Mouse (Mus musculus): ENCODE measurements around the gene Tcte1. TPM values are rescaled to one million over a fixed set of nuclear protein-coding genes. Genes with fewer than 3 reads are reported as not detected.

Tcte1 gene
- total RNA-seq, 2 experiments from 2014 or later = 1.1 to 1.3 TPM

DNA sequence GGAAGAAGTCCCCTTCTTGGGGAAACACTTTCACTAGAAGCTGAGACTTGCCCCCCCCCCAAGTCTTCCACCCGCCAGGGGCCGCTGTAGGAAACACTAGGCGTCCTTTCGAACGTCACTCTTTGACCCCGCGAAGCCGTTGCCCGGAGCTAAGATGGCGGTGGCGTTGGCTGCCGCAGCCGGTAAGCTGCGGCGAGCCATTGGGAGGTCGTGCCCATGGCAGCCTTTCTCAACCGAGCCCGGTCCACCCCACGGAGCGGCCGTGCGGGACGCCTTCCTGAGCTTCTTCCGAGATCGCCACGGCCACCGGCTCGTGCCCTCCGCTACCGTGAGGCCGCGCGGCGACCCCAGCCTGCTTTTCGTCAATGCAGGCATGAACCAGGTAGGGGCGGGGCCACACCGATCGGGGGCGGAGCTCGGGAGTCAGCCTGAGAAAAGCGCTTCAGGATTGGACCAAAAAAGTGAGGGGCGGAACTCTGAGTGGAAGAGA is 16.5 kb upstream of the Tcte1 start, which contains the start of gene Aars2:
Gene Aars2, plus strand, starts transcription at position 142 of the 490 bp plus-strand sequence.
- peak; percentile 92 to 95 for DNase-seq (ENCODE audit: low spot score in 2 of 2)
- intact Hi-C loops (cut with DNase I) = no loop called here

GRCm38 (mm10) chr17:45510871-45511270 is 12.4 kb upstream of the Tcte1 start:
- DNase-seq (ENCODE audit: low spot score in 2 of 2) = no peak
- intact Hi-C loops (cut with DNase I) = no loop called here

GRCm38 (mm10) chr17:45511757-45512156 is 11.5 kb upstream of the Tcte1 start:
- intact Hi-C loops (cut with DNase I) = no loop called here
- DNase-seq (ENCODE audit: low spot score in 2 of 2) = peak in 1 of 2 experiments; percentile 38

- DNase-seq (ENCODE audit: low spot score in 2 of 2) = no peak
- intact Hi-C loops (cut with DNase I) = no loop called here
These were observed 8.0 kb upstream of the Tcte1 start for GRCm38 (mm10) chr17:45515204-45515726.

DNA sequence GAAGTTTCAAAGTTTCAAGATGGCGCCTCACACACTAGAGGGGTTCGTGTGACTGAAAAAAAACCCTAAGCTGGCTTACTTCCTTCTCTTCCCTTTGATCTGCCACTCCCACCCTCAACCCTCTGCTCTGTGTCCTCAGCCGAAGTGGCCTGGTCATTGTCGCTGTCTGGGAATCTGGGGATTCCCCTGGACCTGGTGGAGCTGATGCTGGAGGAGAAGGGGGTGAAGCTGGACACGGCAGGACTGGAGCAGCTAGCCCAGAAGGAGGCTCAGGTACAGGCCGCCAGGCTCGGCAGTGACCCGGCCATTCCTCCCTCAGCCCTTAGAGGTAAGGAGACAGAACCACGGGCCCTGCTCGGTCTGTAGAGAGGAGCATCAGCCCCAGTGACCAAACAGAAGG is 7.4 kb upstream of the Tcte1 start:
- intact Hi-C loops (cut with DNase I) = loop anchor here (1.0 kb wide), 1 partner anchor 36 kb away; no protein-coding TSS in a partner anchor
- DNase-seq (ENCODE audit: low spot score in 2 of 2) = no peak

- DNase-seq (ENCODE audit: low spot score in 2 of 2) = peak; percentile 82 to 86
- intact Hi-C loops (cut with DNase I) = loop anchor here (1.0 kb wide), 1 partner anchor 36 kb away; no protein-coding TSS in a partner anchor
These were observed 6.7 kb upstream of the Tcte1 start for GRCm38 (mm10) chr17:45516488-45516887.

DNA sequence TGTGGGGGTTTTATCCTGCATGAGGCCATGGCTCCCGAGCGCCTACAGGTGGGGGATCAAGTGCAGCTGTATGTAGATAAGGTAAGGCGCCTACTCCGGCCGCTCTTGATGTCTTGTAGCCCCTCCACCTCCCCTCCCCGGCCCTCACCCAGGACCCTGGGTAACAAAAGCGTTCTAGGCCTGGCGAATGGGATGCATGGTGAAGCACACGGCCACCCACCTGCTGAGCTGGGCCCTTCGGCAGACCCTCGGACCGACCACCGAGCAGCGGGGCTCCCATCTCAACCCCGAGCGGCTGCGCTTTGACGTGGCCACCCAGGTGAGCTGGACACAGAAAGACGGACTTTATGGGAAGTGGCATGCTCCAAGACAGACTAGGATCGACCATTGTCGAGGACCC is 6.1 kb upstream of the Tcte1 start:
- intact Hi-C loops (cut with DNase I) = no loop called here
- DNase-seq (ENCODE audit: low spot score in 2 of 2) = no peak

GRCm38 (mm10) chr17:45517549-45518215 is 5.6 kb upstream of the Tcte1 start:
- DNase-seq (ENCODE audit: low spot score in 2 of 2) = no peak
- intact Hi-C loops (cut with DNase I) = no loop called here

GRCm38 (mm10) chr17:45518766-45519475 is 4.3 kb upstream of the Tcte1 start:
- intact Hi-C loops (cut with DNase I) = no loop called here
- no peak for DNase-seq (ENCODE audit: low spot score in 2 of 2)

DNA sequence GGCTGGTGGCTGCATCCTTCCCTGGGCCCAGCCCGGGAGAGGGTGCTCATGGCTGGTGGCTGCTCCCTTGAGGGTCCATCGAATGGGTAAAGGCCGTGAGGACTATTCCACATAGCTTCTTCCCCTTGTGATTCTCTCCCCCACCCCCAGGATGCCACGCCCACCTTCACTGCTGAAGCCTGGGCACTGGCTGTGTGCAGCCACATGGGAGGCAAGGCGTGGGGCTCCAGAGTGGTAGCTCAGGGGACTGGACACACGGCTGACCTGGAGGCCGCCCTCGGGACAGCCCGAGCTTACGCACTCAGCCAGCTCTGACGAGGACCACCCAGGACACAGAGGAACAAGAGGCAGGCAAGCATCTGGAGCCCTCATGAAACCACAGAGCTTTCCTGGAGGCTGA is 3.1 kb upstream of the Tcte1 start:
- intact Hi-C loops (cut with DNase I) = no loop called here
- DNase-seq (ENCODE audit: low spot score in 2 of 2) = no peak

DNA sequence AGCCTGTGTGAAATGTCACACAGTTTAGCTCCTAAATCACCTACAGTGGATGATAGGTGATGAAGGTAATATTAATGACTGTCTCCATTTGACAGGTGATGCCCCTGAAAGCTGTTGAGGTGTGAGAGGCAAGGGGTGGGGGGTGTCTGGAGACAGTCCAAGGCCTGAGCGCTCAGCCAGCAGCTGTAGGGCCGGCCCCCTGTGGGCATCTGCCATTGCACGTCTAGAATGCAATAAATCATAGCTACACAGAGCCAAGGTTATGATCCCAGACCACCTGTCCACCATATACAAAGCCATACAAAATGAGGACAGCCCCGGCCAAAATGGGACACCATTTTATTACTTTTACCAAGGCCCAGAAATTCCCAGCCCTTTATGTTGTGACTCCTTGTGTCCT is 1.7 kb downstream of the Tcte1 start:
- no peak for DNase-seq (ENCODE audit: low spot score in 2 of 2)
- intact Hi-C loops (cut with DNase I) = no loop called here

GRCm38 (mm10) chr17:45526571-45526970 is 3.3 kb downstream of the Tcte1 start:
- DNase-seq (ENCODE audit: low spot score in 2 of 2) = peak in 1 of 2 experiments; percentile 43
- intact Hi-C loops (cut with DNase I) = no loop called here

DNA sequence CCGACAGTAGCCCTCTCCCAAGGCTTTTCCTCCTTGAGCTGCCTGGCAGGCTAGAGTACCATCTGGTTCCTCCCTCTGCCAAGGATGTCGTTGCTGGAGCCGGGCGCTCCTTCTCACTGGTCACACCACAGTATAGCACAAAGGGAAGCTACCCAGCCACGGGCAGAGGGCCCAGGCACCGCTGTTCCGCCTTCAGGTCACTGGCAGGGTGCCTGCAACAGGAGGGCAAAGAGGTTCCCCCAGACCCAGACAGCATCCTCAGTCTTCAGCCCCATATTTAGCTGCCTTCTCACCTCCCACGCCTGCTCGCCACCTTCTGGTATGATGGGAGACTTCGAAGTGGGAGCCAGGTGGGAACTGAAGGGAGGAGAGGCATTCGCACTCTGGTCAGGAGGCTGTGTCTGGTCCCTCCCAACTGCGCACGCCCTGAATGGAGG is 7.1 kb downstream of the Tcte1 start:
- intact Hi-C loops (cut with DNase I) = loop anchor here (2.0 kb wide), 1 partner anchor 18 kb away; the partner anchor contains the start of gene Tmem151b
- peak; percentile 76 to 92 for DNase-seq (ENCODE audit: low spot score in 2 of 2)

DNA sequence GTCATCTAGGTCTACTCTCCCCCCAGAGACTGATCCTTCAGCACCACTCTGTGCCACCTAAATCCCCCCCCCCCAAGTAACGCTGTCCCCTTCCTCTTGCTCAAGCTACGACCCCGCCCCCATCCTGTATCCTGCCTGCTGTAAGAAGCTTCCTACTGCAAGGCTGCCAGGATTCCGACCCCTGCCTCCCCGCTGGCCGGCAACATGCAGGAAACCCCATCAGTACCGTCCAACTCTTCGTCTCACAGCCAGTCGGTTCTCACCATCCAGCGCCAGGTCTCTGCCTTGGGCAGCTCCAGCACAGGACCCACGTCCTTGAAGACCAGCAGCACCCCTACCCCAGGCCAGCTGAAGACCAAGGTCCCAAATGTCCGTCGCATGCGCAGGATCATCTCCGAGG is 9.7 kb downstream of the Tcte1 start:
- intact Hi-C loops (cut with DNase I) = no loop called here

GRCm38 (mm10) chr17:45536264-45536663 is 13.0 kb downstream of the Tcte1 start:
- DNase-seq (ENCODE audit: low spot score in 2 of 2) = peak in 1 of 2 experiments; percentile 56
- intact Hi-C loops (cut with DNase I) = no loop called here

More for the DNA sequence above, 9.7 kb downstream of the Tcte1 start:
- no peak for DNase-seq (ENCODE audit: low spot score in 2 of 2)

- peak in 1 of 2 experiments; percentile 72 for DNase-seq (ENCODE audit: low spot score in 2 of 2)
- intact Hi-C loops (cut with DNase I) = no loop called here
These were observed 15.2 kb downstream of the Tcte1 start for GRCm38 (mm10) chr17:45538394-45538793.

DNA sequence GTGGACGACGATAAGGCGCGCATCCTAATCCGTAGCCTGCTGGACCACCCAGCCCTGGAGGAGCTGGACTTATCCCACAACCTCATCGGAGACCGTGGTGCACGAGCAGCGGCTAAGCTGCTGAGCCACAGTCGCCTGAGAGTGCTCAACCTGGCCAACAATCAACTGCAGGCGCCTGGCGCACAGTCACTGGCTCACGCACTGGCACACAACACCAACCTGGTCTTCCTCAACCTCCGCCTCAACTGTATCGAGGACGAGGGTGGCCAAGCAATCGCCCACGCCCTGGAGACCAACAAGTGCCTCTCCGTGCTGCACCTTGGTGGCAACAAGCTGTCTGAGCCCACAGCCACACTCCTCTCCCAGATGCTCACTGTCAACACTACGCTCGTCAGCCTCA is 16.4 kb downstream of the Tcte1 start:
- intact Hi-C loops (cut with DNase I) = no loop called here
- DNase-seq (ENCODE audit: low spot score in 2 of 2) = peak in 1 of 2 experiments; percentile 69

- DNase-seq (ENCODE audit: low spot score in 2 of 2) = no peak
These were observed 18.9 kb downstream of the Tcte1 start for GRCm38 (mm10) chr17:45542129-45542528.

GRCm38 (mm10) chr17:45542705-45543104 is 19.5 kb downstream of the Tcte1 start:
- DNase-seq (ENCODE audit: low spot score in 2 of 2) = no peak
- intact Hi-C loops (cut with DNase I) = no loop called here

More at GRCm38 (mm10) chr17:45542129-45542528, 18.9 kb downstream of the Tcte1 start:
- intact Hi-C loops (cut with DNase I) = no loop called here

GRCm38 (mm10) chr17:45543115-45543514 is 19.9 kb downstream of the Tcte1 start:
- DNase-seq (ENCODE audit: low spot score in 2 of 2) = no peak
- intact Hi-C loops (cut with DNase I) = no loop called here

Data from left cerebral cortex, postnatal 25 days (tissue).